Mouse (Mus musculus): ENCODE measurements around the gene Nr2c2ap. TPM values are rescaled to one million over a fixed set of nuclear protein-coding genes. Genes with fewer than 3 reads are reported as not detected.
A peak's percentile ranks its signal among the peaks of the same experiment; 100 is the strongest.

The Nr2c2ap gene
- polyA plus RNA-seq, 1 experiment from 2014 or later, result 25.5 TPM

DNA sequence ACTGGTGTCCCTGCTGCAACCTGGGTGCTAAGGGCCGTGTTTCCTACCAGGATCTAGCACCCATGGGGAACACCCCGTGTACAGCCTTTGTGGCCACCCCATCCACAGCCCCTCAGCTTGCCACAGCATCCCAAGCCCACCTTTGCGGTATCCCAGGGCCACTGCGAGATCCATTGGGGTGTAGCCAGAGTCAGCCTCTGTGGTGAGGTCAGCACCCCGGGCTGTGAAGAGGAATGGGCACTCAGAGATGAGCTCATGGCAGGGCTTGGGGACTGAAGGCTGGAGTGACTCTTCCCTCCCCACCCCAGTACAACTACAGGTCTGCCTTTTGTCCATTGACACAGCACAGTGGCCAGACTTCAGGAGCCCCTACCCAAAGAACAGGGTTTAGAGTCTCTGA, 3.0 kb downstream of the Nr2c2ap start:
- WGBS, result 89% methylated on average over 5 of the region's 5 CpGs
- Histone ChIP-seq H3K4me3 (ENCODE audit: low read length) (no peak overlapping the region), H3K9ac (ENCODE audit: low read depth, low read length) (no peak overlapping the region), H3K27ac (ENCODE audit: low read depth, low read length) (no peak overlapping the region), H3K36me3 (ENCODE audit: control insufficient read depth, insufficient read depth, low read length) (peaks cover 37% of the 10 kb centered on the region), H3K9me3 (ENCODE audit: control insufficient read depth, low read length) (no peaks in the 10 kb centered on the region), H3K4me1 (ENCODE audit: control insufficient read depth, insufficient read depth, low read length) (peaks cover 13% of the 10 kb centered on the region), H3K4me2 (replicated peaks; ENCODE audit: low read depth, low read length) (no peak overlapping the region), H3K27me3 (ENCODE audit: control insufficient read depth, insufficient read depth, low read length) (no peaks in the 10 kb centered on the region)
- ATAC-seq (ENCODE audit: low FRiP score, low TSS enrichment), result no peak

DNA sequence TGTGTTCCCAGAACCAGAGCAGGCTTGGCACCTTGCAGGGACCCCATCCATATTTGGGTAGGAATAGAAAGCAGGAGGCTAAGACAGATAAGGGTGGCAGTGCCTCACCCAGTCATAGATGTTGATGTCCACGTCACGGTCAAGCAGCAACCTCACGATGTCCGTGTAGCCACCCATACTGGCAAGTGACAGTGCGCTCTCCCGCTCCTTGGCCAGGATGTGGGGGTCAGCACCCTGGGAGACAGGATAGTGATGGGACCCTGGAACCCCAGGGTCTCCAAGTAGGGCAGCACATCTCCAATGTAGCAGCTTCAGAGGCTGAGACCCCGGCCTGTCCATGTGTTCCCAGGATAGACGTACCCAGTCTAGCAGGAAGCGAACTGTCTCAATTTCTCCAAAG, 3.8 kb downstream of the Nr2c2ap start:
- WGBS, result 91% methylated on average over 9 of the region's 9 CpGs
- peaks cover 37% of the 10 kb centered on the region for H3K36me3 ChIP-seq (ENCODE audit: control insufficient read depth, insufficient read depth, low read length)
- no peak for ATAC-seq (ENCODE audit: low FRiP score, low TSS enrichment)

DNA sequence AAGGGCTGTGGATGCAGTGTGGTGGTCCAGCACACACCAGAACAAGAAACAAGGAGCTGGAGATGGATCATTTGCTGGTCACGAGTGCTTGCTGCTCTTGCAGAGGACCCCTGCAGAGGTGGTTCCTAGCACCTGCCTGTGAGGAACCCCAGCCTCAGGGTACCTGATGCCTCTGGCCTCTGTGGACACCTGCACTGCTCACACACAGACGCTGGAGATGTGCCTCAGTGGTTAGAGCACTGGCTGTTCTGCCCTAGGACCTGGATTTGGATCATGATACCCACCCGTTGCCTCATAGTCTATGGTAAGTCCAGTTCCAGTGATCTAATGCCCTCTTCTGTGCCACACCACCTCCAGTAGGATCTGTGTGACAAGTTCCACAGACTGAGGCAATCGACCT, 5.5 kb downstream of the Nr2c2ap start:
- Histone ChIP-seq H3K9ac (ENCODE audit: low read depth, low read length) (no peak overlapping the region), H3K36me3 (ENCODE audit: control insufficient read depth, insufficient read depth, low read length) (peaks cover 37% of the 10 kb centered on the region), H3K4me3 (ENCODE audit: low read length) (no peak overlapping the region), H3K4me2 (replicated peaks; ENCODE audit: low read depth, low read length) (no peak overlapping the region), H3K27me3 (ENCODE audit: control insufficient read depth, insufficient read depth, low read length) (no peaks in the 10 kb centered on the region), H3K9me3 (ENCODE audit: control insufficient read depth, low read length) (no peaks in the 10 kb centered on the region), H3K4me1 (ENCODE audit: control insufficient read depth, insufficient read depth, low read length) (peaks cover 23% of the 10 kb centered on the region), H3K27ac (ENCODE audit: low read depth, low read length) (no peak overlapping the region)
- 83% methylated on average over 4 of the region's 4 CpGs for WGBS
- ATAC-seq (ENCODE audit: low FRiP score, low TSS enrichment), result no peak

More for the DNA sequence above, 3.8 kb downstream of the Nr2c2ap start:
- H3K4me2 ChIP-seq (replicated peaks; ENCODE audit: low read depth, low read length), result no peak overlapping the region
- peaks cover 13% of the 10 kb centered on the region for H3K4me1 ChIP-seq (ENCODE audit: control insufficient read depth, insufficient read depth, low read length)
- no peak overlapping the region for H3K27ac ChIP-seq (ENCODE audit: low read depth, low read length)
- H3K9me3 ChIP-seq (ENCODE audit: control insufficient read depth, low read length), result no peaks in the 10 kb centered on the region
- H3K4me3 ChIP-seq (ENCODE audit: low read length), result no peak overlapping the region
- no peak overlapping the region for H3K9ac ChIP-seq (ENCODE audit: low read depth, low read length)
- H3K27me3 ChIP-seq (ENCODE audit: control insufficient read depth, insufficient read depth, low read length), result no peaks in the 10 kb centered on the region

DNA sequence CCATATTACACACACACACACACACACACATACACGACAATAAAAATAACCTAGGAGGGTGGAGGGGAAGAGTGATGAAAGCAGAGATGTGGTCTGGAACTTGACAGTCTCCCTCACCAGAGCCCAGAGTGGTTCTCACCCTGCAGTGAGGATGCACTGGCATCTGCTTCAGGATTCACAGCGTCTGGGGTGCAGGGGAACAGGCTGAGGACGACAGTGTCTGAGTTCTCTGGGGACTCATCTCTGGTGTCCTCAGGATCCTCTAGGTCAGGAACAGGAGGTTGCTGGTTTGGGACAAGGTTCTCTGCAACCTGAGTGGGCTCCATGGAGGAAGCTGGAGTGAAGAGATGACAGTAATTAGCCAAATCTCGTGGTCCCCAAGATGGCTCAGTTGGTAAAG, 6.8 kb downstream of the Nr2c2ap start:
- 86% methylated on average over 4 of the region's 4 CpGs for WGBS
- no peaks in the 10 kb centered on the region for H3K9me3 ChIP-seq (ENCODE audit: control insufficient read depth, low read length)
- H3K9ac ChIP-seq (ENCODE audit: low read depth, low read length), result 0 out of 2 replicates have a peak overlapping the region, but pooled peaks have one; percentile 71
- no peak for ATAC-seq (ENCODE audit: low FRiP score, low TSS enrichment)
- peak overlapping the region; percentile 66 for H3K4me2 ChIP-seq (replicated peaks; ENCODE audit: low read depth, low read length)
- peaks cover 18% of the 10 kb centered on the region for H3K4me1 ChIP-seq (ENCODE audit: control insufficient read depth, insufficient read depth, low read length)
- H3K27ac ChIP-seq (ENCODE audit: low read depth, low read length), result no peak overlapping the region
- H3K36me3 ChIP-seq (ENCODE audit: control insufficient read depth, insufficient read depth, low read length), result peaks cover 37% of the 10 kb centered on the region
- no peaks in the 10 kb centered on the region for H3K27me3 ChIP-seq (ENCODE audit: control insufficient read depth, insufficient read depth, low read length)
- H3K4me3 ChIP-seq (ENCODE audit: low read length), result peak overlapping the region; percentile 87

DNA sequence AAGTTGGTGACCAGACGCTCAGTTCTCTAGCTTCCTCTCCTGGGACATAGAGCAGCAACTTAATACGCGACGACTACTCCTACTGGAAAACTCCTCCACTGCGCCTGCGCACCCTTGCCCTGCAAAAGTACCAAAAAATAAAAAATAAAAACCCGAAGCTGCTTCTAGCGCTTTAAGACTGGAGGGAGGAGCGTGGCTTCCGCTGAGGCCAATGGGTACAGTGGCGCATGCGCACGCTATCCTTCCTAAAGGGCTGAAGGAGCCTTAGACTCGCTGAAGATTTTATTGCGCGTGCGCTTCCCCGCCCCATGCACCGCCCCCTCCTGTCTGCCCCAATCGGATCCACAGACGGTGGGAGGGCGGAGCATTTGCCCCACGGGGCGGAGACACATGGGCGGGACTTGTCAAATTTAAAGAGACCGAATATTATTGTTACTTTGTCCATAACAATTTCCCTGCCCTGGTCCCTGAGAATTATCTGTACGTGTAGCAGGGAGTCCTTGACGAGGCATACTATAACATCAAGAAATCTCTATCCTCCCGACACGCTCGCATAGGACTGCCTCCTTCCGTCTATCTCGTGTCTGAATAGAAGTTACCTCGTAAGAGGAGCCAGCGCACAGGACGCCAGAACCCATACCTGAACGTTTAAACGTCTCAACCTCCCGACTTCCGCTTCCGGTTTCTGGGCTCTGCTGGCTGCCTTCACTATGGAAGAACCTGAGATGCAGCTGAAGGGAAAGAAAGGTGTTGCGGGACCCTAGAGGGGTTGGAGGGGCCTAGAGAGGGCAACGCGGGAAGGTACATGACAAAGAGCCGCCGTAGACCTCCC, 8.1 kb downstream of the Nr2c2ap start, which contains the start of the genes Rfxank, Borcs8 and Mef2b:
Gene Rfxank (minus strand): TSS at position 129 of the 832 bp plus-strand sequence.
Gene Borcs8 (plus strand): TSS at position 474 of the 832 bp plus-strand sequence.
Gene Mef2b (plus strand): TSS at position 686 of the 832 bp plus-strand sequence.
- H3K36me3 ChIP-seq (ENCODE audit: control insufficient read depth, insufficient read depth, low read length), result peaks cover 35% of the 10 kb centered on the region
- WGBS, result under 1% methylated on average over 46 of the region's 46 CpGs
- H3K27me3 ChIP-seq (ENCODE audit: control insufficient read depth, insufficient read depth, low read length), result no peaks in the 10 kb centered on the region
- H3K4me3 ChIP-seq (ENCODE audit: low read length), result peak within 1 kb of the TSS; percentile 87
- peak; percentile 99 for ATAC-seq (ENCODE audit: low FRiP score, low TSS enrichment)
- peak within 1 kb of the TSS; percentile 71 for H3K9ac ChIP-seq (ENCODE audit: low read depth, low read length)
- H3K4me1 ChIP-seq (ENCODE audit: control insufficient read depth, insufficient read depth, low read length), result peaks cover 18% of the 10 kb centered on the region
- H3K9me3 ChIP-seq (ENCODE audit: control insufficient read depth, low read length), result no peaks in the 10 kb centered on the region
- peak within 1 kb of the TSS; percentile 77 for H3K27ac ChIP-seq (ENCODE audit: low read depth, low read length)
- peak within 1 kb of the TSS; percentile 71 for H3K4me2 ChIP-seq (replicated peaks; ENCODE audit: low read depth, low read length)

DNA sequence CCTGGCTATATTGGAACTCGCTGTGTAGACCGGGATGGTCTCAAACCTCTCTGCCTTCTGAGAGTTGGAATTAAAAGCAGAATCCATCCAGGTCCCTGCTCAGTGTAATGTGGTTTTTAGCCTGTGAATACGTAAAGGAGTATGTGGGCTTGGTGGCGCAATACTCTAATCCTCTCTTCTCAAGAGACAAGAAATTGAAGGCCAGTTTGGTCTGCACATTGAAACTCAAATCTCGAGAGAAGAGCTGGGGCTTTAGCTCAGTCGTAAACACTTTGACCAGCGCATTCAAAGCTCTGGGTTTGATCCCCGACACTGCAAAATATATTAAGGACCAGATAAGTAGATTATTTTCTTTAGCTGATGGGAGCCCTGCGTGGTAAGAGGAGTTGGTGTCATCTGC, 8.8 kb downstream of the Nr2c2ap start:
- H3K9me3 ChIP-seq (ENCODE audit: control insufficient read depth, low read length), result no peaks in the 10 kb centered on the region
- peaks cover 32% of the 10 kb centered on the region for H3K36me3 ChIP-seq (ENCODE audit: control insufficient read depth, insufficient read depth, low read length)
- peak overlapping the region; percentile 87 for H3K4me3 ChIP-seq (ENCODE audit: low read length)
- 5% methylated on average over 9 of the region's 9 CpGs for WGBS
- no peaks in the 10 kb centered on the region for H3K27me3 ChIP-seq (ENCODE audit: control insufficient read depth, insufficient read depth, low read length)
- no peak for ATAC-seq (ENCODE audit: low FRiP score, low TSS enrichment)
- peak overlapping the region; percentile 62; the same call in 1 of the 2 replicates for H3K27ac ChIP-seq (ENCODE audit: low read depth, low read length)
- H3K4me1 ChIP-seq (ENCODE audit: control insufficient read depth, insufficient read depth, low read length), result peaks cover 18% of the 10 kb centered on the region
- H3K9ac ChIP-seq (ENCODE audit: low read depth, low read length), result peak overlapping the region; percentile 70
- H3K4me2 ChIP-seq (replicated peaks; ENCODE audit: low read depth, low read length), result peak overlapping the region; percentile 71

DNA sequence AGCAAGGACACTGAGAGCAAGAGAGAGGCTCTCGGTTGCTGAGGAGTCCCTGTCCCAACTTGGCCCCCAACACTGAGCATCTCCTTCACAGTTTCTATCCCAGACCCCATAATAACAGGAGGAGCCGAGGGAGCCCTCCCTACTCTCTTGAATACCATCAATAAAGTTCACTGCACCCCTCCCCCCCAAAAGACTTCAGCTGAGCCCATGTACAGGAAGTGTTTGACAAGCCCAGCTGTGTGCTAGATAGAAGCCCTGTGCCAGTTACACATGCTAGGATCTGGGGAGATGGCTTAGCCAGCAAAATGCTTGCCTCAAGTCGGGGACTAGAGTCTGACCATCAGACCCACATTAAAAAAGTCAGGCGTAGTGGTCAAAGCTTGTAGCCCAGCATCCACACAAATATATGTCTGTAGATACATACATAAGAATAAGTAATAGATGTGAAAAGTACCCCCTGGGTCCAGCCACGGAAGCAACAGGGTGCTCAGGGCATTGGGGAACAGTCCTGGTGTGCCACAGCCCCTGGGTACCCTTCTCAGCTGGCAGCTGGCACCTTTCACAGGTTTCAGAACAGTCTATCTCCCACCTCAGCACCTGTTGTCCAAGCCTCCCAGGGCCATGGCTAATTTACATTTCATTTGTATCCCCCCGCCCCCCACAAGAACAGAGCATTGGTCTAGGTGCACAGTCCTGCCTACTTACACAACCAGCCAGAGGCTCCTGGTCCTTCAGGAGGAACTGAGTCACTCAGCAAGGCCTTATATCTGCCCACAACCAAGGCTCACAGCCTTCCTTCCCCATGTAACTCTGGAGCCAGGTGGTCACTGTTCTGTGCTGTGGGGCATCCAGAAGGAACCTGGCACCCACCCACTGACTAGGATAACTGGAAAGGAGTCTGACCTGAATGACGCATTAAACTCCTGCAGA, 16.8 kb downstream of the Nr2c2ap start:
- H3K9ac ChIP-seq (ENCODE audit: low read depth, low read length), result no peak overlapping the region
- H3K36me3 ChIP-seq (ENCODE audit: control insufficient read depth, insufficient read depth, low read length), result peaks cover 29% of the 10 kb centered on the region
- no peak overlapping the region for H3K4me2 ChIP-seq (replicated peaks; ENCODE audit: low read depth, low read length)
- no peak for ATAC-seq (ENCODE audit: low FRiP score, low TSS enrichment)
- H3K27ac ChIP-seq (ENCODE audit: low read depth, low read length), result no peak overlapping the region
- WGBS, result 80% methylated on average over 7 of the region's 7 CpGs
- no peaks in the 10 kb centered on the region for H3K27me3 ChIP-seq (ENCODE audit: control insufficient read depth, insufficient read depth, low read length)
- peaks cover 4% of the 10 kb centered on the region; the same call in 1 of the 2 replicates for H3K4me1 ChIP-seq (ENCODE audit: control insufficient read depth, insufficient read depth, low read length)
- no peaks in the 10 kb centered on the region for H3K9me3 ChIP-seq (ENCODE audit: control insufficient read depth, low read length)
- H3K4me3 ChIP-seq (ENCODE audit: low read length), result no peak overlapping the region

DNA sequence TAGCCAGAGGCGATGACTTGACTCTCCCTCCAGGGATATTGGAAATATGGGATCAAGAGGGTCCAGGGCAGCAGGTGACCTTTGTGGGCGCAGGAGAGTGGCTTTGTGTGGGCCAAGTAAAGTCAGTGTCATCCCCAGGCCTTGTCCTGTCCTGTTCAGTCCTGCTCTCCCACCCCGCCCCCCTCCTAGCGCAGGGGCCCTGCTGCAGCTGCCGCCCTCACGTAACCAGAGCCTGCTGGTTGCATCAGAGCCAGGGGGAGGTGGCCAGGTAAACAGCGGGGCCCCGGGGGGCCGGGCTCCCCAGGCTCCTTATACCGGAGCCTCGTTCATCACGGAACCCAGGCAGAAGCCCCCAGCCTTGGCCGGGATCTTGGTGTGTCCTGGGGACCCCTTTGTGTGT, 19.0 kb downstream of the Nr2c2ap start:
- Histone ChIP-seq H3K4me3 (ENCODE audit: low read length) (no peak overlapping the region), H3K9me3 (ENCODE audit: control insufficient read depth, low read length) (no peaks in the 10 kb centered on the region), H3K27me3 (ENCODE audit: control insufficient read depth, insufficient read depth, low read length) (no peaks in the 10 kb centered on the region), H3K4me1 (ENCODE audit: control insufficient read depth, insufficient read depth, low read length) (peaks cover 4% of the 10 kb centered on the region; the same call in 1 of the 2 replicates), H3K4me2 (replicated peaks; ENCODE audit: low read depth, low read length) (no peak overlapping the region), H3K9ac (ENCODE audit: low read depth, low read length) (no peak overlapping the region), H3K27ac (ENCODE audit: low read depth, low read length) (no peak overlapping the region), H3K36me3 (ENCODE audit: control insufficient read depth, insufficient read depth, low read length) (peaks cover 17% of the 10 kb centered on the region)
- ATAC-seq (ENCODE audit: low FRiP score, low TSS enrichment), result peak; percentile 34
- WGBS, result 12% methylated on average over 13 of the region's 13 CpGs

Measured in kidney, embryonic 14.5 days (tissue).